Mouse (Mus musculus) heart, adult 2 months (tissue): ENCODE measurements around the gene Resp18.

Experiments
- CTCF ChIP-seq: fragments of 200-600 bp; IDR thresholded peaks from 2 replicates; pipeline ENCODE4 v1.8.1; 2022; ENCODE audit warnings: antibody characterized with exemption, mild to moderate bottlenecking, moderate library complexity
- EP300 ChIP-seq: fragments of 200-500 bp; IDR thresholded peaks from 2 replicates; pipeline ENCODE4 v1.6.1; 2011; ENCODE audit warnings: low read depth, low read length, control low read depth; ENCODE audit not compliant: insufficient read depth
- POLR2A ChIP-seq: fragments of 200-500 bp; IDR thresholded peaks from 2 replicates; pipeline ENCODE4 v1.6.1; 2011; ENCODE audit warnings: mild to moderate bottlenecking, low read depth, low read length, control low read depth; ENCODE audit not compliant: insufficient read depth

- TF ChIP-seq POLR2A (no peak), CTCF (no peak), EP300 (no peak)
Measured at GRCm38 (mm10) chr1:75278228-75278627, at the start of gene Resp18.
